In the genomic region with DNA sequence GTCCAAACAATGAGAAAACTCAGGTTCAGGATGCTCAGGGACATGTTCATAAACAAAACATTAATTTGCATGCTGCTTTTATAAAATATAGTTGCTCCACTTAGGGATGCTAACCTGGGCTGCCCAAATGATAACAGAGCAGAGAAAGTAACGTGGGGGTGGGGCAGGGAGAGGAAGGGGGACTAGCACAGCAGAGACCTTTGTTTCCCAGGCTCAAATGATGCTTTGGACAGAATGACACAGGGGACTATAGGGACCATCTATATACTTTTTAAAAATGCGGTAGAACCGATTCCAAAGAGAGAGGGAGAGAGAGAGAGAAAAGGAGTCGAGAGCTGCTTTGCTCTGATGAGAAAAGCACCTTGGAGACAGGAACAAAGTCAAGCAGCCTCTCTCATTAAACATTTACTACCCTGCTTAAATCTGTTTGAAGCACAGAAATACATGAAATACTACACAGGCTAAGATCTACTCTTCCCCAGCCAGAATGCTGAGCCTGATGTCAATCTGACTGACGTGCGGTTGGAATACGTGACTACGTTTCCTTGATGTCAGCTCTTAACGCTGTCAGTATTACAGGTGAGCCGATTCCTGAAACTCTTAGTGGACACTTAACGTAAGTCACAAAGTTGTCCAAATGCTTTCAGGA, we compare ENCODE assay signal across 13 mouse cellular contexts.
"Had no signal": no experiment of that assay in that cellular context is flagged by ENCODE, and none has a peak within 500 bp of the region (broad histone marks: within the 10 kb centered on the region; RNA-seq: fewer than 3 reads in every experiment).

No protein-coding gene starts in this region.

- H3K9me3 ChIP-seq: limb, embryonic 12.5 days; neural tube, embryonic 13.5 days; stomach, embryonic 15.5 days had no signal

- H3K9ac ChIP-seq: limb, embryonic 12.5 days; liver, embryonic 14.5 days; neural tube, embryonic 13.5 days; stomach, embryonic 15.5 days had no signal

- H3K27me3 ChIP-seq: limb, embryonic 12.5 days; neural tube, embryonic 13.5 days; stomach, embryonic 15.5 days had no signal

- ATAC-seq: inflammation-experienced regulatory T-cells, adult 6 months; intestine, postnatal 0 days had no signal

- H3K4me2 ChIP-seq: limb, embryonic 12.5 days; neural tube, embryonic 13.5 days; stomach, embryonic 15.5 days had no signal

- DNase-seq: liver; lung, adult 18-20 months; retina, postnatal 1 day; thymus, adult 2 months; thymus, postnatal 25 days had no signal

- H3K4me1 ChIP-seq: limb, embryonic 12.5 days; neural tube, embryonic 13.5 days; stomach, embryonic 15.5 days had no signal

- H3K27ac ChIP-seq: kidney, postnatal 0 days; layer of hippocampus, adult 2 months; limb, embryonic 12.5 days; liver, embryonic 14.5 days; neural tube, embryonic 13.5 days; stomach, embryonic 15.5 days had no signal

- H3K36me3 ChIP-seq: limb, embryonic 12.5 days; neural tube, embryonic 13.5 days; stomach, embryonic 15.5 days had no signal

- H3K4me3 ChIP-seq: layer of hippocampus, adult 2 months; limb, embryonic 12.5 days; neural tube, embryonic 13.5 days; stomach, embryonic 15.5 days had no signal
